ENCODE assay signal across 25 mouse cellular contexts in the genomic region with DNA sequence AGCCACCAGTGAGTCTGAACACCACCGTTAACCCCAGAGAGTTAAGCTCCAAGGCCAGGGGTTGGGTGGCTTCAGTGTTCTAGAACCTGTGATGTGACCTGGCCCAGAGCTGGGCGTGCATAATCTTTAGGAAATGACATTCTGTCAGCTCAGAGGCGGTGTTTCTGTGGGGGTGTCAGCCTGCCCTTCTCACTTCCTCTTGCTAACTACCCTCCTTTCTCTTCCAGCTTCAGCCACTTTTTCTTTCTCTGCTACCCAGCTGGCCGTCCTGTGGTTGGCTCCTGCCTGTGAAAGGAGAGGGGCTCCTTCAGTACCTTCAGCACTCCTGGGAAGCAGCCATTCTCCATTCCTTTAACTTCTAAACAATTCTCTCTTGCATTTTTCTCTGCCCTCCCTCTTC. TPM values are rescaled to one million over a fixed set of nuclear protein-coding genes. Genes with fewer than 3 reads are reported as not detected.
DNase-seq lines count a peak whose midpoint lies in the region; ATAC-seq lines count a peak whose summit lies in the region.
"Had no signal": no experiment of that assay in that cellular context is flagged by ENCODE, and none has a peak within 500 bp of the region (broad histone marks: within the 10 kb centered on the region; RNA-seq: fewer than 3 reads in every experiment).

No protein-coding gene starts in this region.

- no peak overlapping the region for H3K4me3 ChIP-seq in brown adipose tissue, adult 24 weeks (ENCODE audit: insufficient read depth, low read depth, low read length)
- H3K4me3 ChIP-seq: forebrain, embryonic 15.5 days; hindbrain, embryonic 15.5 days; left cerebral cortex, adult 2 months; limb, embryonic 10.5 days; midbrain, embryonic 15.5 days; myocyte had no signal

- peak; percentile 74 for DNase-seq in A20 (ENCODE audit: low read depth, low spot score)
- DNase-seq in B cell, adult 2 months, result peak; percentile 36 to 40
- DNase-seq in kidney, adult 9 months, result no peak
- DNase-seq in left cerebral cortex, adult 9 months (ENCODE audit: low spot score in 2 of 2), result no peak
- DNase-seq in embryo, embryonic 11 days, result no peak
- DNase-seq: adrenal gland, adult 2 months; cerebellum, adult 8-10 months; cerebellum, postnatal 36 days; gastrocnemius, postnatal 10 days; kidney, adult 2 months; kidney, postnatal 10 days; liver; lung, adult 18-20 months; lung, postnatal 10 days; thymus, adult 2 months had no signal

- H3K27ac ChIP-seq in brown adipose tissue, adult 24 weeks (replicated peaks; ENCODE audit: low read depth, low read length), result peak overlapping the region; percentile 74; the same call in 1 of the 2 replicates
- H3K27ac ChIP-seq: forebrain, embryonic 15.5 days; hindbrain, embryonic 15.5 days; left cerebral cortex, adult 2 months; limb, embryonic 10.5 days; midbrain, embryonic 15.5 days had no signal

- ATAC-seq in megakaryocyte progenitor cell, adult 5-6 weeks (replicated peaks; ENCODE audit: poor library complexity), result peak; percentile 72
- ATAC-seq: CD4-positive, CD25-positive, alpha-beta regulatory T cell, adult 4 months; forebrain, embryonic 15.5 days; midbrain, embryonic 15.5 days; Patski had no signal

- no peaks in the 10 kb centered on the region for H3K4me1 ChIP-seq in brown adipose tissue, adult 24 weeks (ENCODE audit: control insufficient read depth, insufficient read depth, insufficient read length, low read length)
- H3K4me1 ChIP-seq: midbrain, embryonic 15.5 days had no signal

RNA-seq across cellular contexts. Expression of a gene that starts 24.3 kb away (rescaled TPM):
- polyA plus RNA-seq in brown adipose tissue, adult 24 weeks (2012; ENCODE audit: insufficient read depth, insufficient read length, missing spikeins), result 7.5 and 10.8 TPM in 2 replicates
- total RNA-seq in megakaryocyte progenitor cell, adult 5-6 weeks (2015), result 10.0 and 15.0 TPM in 2 replicates
- total RNA-seq in megakaryocyte progenitor cell, adult 5-6 weeks (2017), result 8.7 and 13.2 TPM in 2 replicates

Comparison
In these comparisons a context has a peak if more than half of its experiments do, and no peak if none do; other contexts are left out.
1. DNase-seq: peak in A20 (single experiment) and B cell, adult 2 months (2 of 2); none in kidney, adult 9 months (single experiment), left cerebral cortex, adult 9 months (0 of 2) and embryo, embryonic 11 days (single experiment).